Mouse (Mus musculus) thymus, adult 2 months (tissue): ENCODE measurements at regions not wholly inside any gene's neighbourhood (a gene's known extent, or its start where the extent isn't known, plus 50 kb on each side); places are given as distances from the start of the nearest gene placed in this dataset.

Experiments used
- DNase-seq: peaks from one replicate; pipeline ENCODE4 v3.0.0; 2021
- H3K27ac ChIP-seq: fragments of 200-500 bp; 2 replicates; pipeline ENCODE4 v1.5.1; 2012; ENCODE audit warnings: low read length, control low read depth; ENCODE audit not compliant: control insufficient read depth, insufficient read depth
- H3K27me3 ChIP-seq: fragments of 200-500 bp; 2 replicates; pipeline ENCODE4 v1.6.1; 2012; ENCODE audit warnings: mild to moderate bottlenecking, low read length, moderate library complexity, mixed read lengths; ENCODE audit not compliant: control insufficient read depth, insufficient read depth
- H3K36me3 ChIP-seq: fragments of 200-500 bp; 2 replicates; pipeline ENCODE4 v1.6.1; 2012; ENCODE audit warnings: mild to moderate bottlenecking, low read length, moderate library complexity; ENCODE audit not compliant: control insufficient read depth, insufficient read depth
- H3K4me1 ChIP-seq: fragments of 200-500 bp; replicated peaks from 2 replicates; pipeline ENCODE4 v1.6.1; 2012; ENCODE audit warnings: low read length; ENCODE audit not compliant: control insufficient read depth, insufficient read depth
- H3K4me3 ChIP-seq: fragments of 200-500 bp; 2 replicates; pipeline ENCODE4 v1.5.1; 2012; ENCODE audit warnings: mild to moderate bottlenecking, low read length, control low read depth, moderate library complexity; ENCODE audit not compliant: control insufficient read depth, insufficient read depth
- CTCF ChIP-seq: fragments of 200-500 bp; IDR thresholded peaks from 2 replicates; pipeline ENCODE4 v1.5.1; 2012; ENCODE audit warnings: mild to moderate bottlenecking, control low read depth, low read length, moderate library complexity, borderline replicate concordance; ENCODE audit not compliant: control insufficient read depth, poor library complexity, insufficient read depth; ENCODE audit errors: extremely low read depth
- POLR2A ChIP-seq: fragments of 200-500 bp; IDR thresholded peaks from 2 replicates; pipeline ENCODE4 v1.6.1; 2012; ENCODE audit warnings: mild to moderate bottlenecking, low read length, control low read depth, moderate library complexity; ENCODE audit not compliant: control insufficient read depth, poor library complexity, insufficient read depth; ENCODE audit errors: extremely low read depth
- WGBS: fragments of 180-500 bp; shearing (Covaris S2); methylation state at CpG from one replicate; pipeline ENCODE4 v1.1.7; 2018; 5-methylcytosine and 5-hydroxymethylcytosine counted together

DNA sequence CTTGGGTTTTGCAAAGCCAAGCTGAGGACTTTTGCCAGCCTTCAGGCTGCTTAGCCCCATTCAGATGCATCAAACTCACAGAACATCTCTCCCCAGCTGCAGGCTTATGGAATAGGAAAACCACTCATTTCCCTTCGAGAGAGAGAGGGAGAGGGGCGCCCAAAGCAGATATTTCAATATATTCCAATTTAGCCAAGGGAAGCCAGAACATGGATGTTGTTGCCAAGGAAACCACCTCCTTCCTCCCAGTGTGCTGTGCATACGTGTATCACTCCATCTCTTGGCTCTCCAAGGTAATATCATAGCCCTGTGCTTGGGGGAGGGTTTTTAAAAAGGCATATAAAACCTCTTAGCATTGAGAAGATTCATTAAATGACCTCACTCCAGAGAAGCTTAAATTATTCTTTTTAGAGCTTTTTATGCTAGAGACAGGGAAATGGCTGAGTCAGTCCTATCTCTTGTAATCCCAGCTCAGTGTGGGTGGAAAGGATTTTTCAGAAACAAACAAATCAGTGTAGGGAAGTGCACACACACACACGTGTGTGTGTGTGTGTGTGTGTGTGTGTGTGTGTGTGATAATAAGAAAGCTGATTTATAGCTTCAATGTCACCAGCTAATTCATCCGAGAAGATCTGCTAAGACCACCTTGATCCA is 245.1 kb downstream of the Rps24 start:
- H3K4me1 ChIP-seq: no peaks in the 10 kb centered on the region
- 63% methylated on average over 5 of the region's 5 CpGs for WGBS
- no peak for TF ChIP-seq CTCF
- TF ChIP-seq POLR2A: no peak
- H3K27ac ChIP-seq: no peak overlapping the region
- H3K36me3 ChIP-seq: no peaks in the 10 kb centered on the region
- H3K4me3 ChIP-seq: no peak overlapping the region
- no peaks in the 10 kb centered on the region for H3K27me3 ChIP-seq
- DNase-seq: no peak

DNA sequence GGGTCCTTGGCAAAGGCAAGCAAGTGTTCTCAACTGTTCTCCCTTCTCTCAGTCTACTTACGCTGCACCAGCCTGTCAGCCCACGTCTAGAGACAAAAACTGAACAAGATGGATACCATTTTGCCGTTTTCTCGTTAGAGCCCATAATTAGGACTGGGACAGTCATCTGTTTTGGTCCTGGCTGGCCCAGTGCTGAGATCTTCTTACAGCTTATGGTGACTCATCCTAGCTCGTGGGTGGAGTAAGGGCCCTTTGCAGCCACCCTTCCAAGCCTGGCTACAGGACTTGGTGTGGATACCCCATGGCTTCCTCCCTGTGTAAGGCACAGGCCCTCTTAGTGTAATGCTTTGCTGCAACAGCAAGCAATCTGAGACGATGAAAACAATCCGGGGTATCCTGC is 246.4 kb downstream of the Rps24 start:
- no peaks in the 10 kb centered on the region for H3K27me3 ChIP-seq
- DNase-seq: no peak
- no peaks in the 10 kb centered on the region for H3K4me1 ChIP-seq
- 84% methylated on average over 7 of the region's 7 CpGs for WGBS
- H3K36me3 ChIP-seq: no peaks in the 10 kb centered on the region
- no peak for TF ChIP-seq POLR2A
- TF ChIP-seq CTCF: no peak
- no peak overlapping the region for H3K27ac ChIP-seq
- H3K4me3 ChIP-seq: no peak overlapping the region

DNA sequence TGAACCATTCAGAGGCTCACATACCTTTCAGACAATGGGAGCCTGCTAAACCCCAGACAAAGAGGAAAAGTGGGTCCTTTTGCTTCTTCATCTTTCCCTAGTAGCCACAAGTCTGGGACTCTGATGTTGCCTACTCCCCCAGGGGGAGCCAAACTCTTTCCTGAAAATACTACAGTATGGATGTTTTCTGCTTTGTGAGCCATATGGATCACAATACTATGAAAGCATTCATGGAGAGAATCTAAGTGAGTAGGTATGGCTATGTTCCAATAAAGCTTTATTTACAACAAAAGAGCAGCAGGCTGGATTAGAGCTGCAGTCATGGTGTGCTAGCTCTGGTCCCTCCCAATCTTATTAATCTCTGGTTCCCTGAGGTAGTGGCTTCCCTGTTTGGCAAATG is 251.9 kb downstream of the Rps24 start:
- no peaks in the 10 kb centered on the region for H3K27me3 ChIP-seq
- TF ChIP-seq CTCF (no peak), POLR2A (no peak)

DNA sequence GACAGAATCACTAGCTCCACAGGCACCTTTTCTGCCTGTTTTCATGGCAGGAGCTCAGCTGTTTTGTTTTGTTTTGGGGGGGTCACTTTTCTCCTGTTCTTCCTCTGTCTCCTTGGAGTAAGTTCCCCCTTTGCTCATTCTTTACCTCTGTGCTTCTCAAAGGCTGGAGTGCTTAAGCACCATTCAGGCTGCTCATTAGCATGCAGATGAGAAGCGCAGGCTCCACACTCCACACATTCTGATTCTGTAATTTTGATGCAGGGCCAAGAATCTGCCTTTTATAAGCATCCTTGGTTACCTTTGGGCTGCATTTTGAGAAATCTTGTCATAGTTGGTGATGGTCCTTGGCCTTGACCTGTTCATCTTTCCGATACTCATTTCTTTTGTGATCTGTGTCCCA is 257.5 kb downstream of the Rps24 start:
- H3K27me3 ChIP-seq: no peaks in the 10 kb centered on the region
- H3K4me3 ChIP-seq: no peak overlapping the region
- WGBS: 92% methylated on average over 2 of the region's 2 CpGs
- no peak for DNase-seq
- TF ChIP-seq POLR2A (no peak), CTCF (no peak)
- H3K4me1 ChIP-seq: no peaks in the 10 kb centered on the region
- no peaks in the 10 kb centered on the region for H3K36me3 ChIP-seq
- no peak overlapping the region for H3K27ac ChIP-seq

More for the DNA sequence above, 251.9 kb downstream of the Rps24 start:
- Histone ChIP-seq H3K4me3 (no peak overlapping the region), H3K36me3 (no peaks in the 10 kb centered on the region), H3K27ac (no peak overlapping the region), H3K4me1 (no peaks in the 10 kb centered on the region)
- no peak for DNase-seq

- no peaks in the 10 kb centered on the region for H3K27me3 ChIP-seq
- no peak overlapping the region for H3K4me3 ChIP-seq
- DNase-seq: no peak
- no peak for TF ChIP-seq POLR2A
- TF ChIP-seq CTCF: no peak
- 28% methylated on average over 3 of the region's 3 CpGs for WGBS
- H3K36me3 ChIP-seq: no peaks in the 10 kb centered on the region
- no peak overlapping the region for H3K27ac ChIP-seq
- no peaks in the 10 kb centered on the region for H3K4me1 ChIP-seq
Observed at GRCm38 (mm10) chr14:24745730-24746129, 258.8 kb downstream of the Rps24 start.

DNA sequence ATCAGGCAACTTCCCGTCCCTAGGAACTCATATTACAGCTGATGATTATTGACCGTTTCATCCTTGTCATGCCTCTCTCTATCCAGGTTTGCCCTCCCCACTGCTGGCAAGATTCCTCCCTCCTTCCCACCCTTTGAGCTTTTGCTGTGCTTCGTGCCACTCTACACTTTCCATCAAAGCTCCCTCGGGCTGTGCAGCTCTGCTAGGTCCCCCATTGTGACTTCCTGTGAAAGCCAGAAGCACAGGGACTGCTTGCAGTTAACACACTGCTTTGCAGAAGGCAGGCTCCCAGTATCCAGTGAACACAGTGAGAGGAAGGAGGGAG is 260.5 kb downstream of the Rps24 start:
- Histone ChIP-seq H3K36me3 (no peaks in the 10 kb centered on the region), H3K27me3 (no peaks in the 10 kb centered on the region), H3K27ac (no peak overlapping the region), H3K4me1 (no peaks in the 10 kb centered on the region), H3K4me3 (no peak overlapping the region)
- no peak for DNase-seq
- 48% methylated on average over 4 of the region's 4 CpGs for WGBS
- TF ChIP-seq POLR2A (no peak), CTCF (no peak)

- no peak for DNase-seq
- H3K27ac ChIP-seq: no peak overlapping the region
- H3K27me3 ChIP-seq: no peaks in the 10 kb centered on the region
- no peak for TF ChIP-seq CTCF
- WGBS: 53% methylated on average over 7 of the region's 7 CpGs
- H3K4me1 ChIP-seq: no peaks in the 10 kb centered on the region
- H3K4me3 ChIP-seq: no peak overlapping the region
- no peaks in the 10 kb centered on the region for H3K36me3 ChIP-seq
Observed at GRCm38 (mm10) chr14:24747796-24748496, 261.0 kb downstream of the Rps24 start.
